Mouse (Mus musculus) hindbrain, embryonic 14.5 days (tissue): ENCODE results near the gene Camkv. TPM values are rescaled to one million over a fixed set of nuclear protein-coding genes. Genes with fewer than 3 reads are reported as not detected.

Experiments used
- ATAC-seq: fragments of 200-750 bp; cut with Nextera tagmentation; 2 replicates; pipeline ENCODE4 v1.8.0; 2017; ENCODE audit warnings: moderate number of reproducible peaks, mild to moderate bottlenecking, moderate TSS enrichment, moderate library complexity; ENCODE audit not compliant: low FRiP score
- DNase-seq: peaks from one replicate; pipeline ENCODE4 v3.0.0-alpha.2; 2015; ENCODE audit warnings: low spot score
- H3K27ac ChIP-seq: fragments of 300-500 bp; sonication (generic); 2 replicates; pipeline ENCODE4 v1.5.1; 2014; ENCODE audit warnings: mild to moderate bottlenecking, moderate library complexity
- H3K27me3 ChIP-seq: fragments of 300-500 bp; sonication (generic); 2 replicates; pipeline ENCODE4 v1.6.1; 2014; ENCODE audit warnings: mild to moderate bottlenecking, low read length, mixed read lengths; ENCODE audit not compliant: control insufficient read depth, insufficient read depth
- H3K36me3 ChIP-seq: fragments of 300-500 bp; sonication (generic); replicated peaks from 2 replicates; pipeline ENCODE4 v1.6.1; 2014; ENCODE audit not compliant: control insufficient read depth, insufficient read depth
- H3K4me1 ChIP-seq: fragments of 300-500 bp; sonication (generic); replicated peaks from 2 replicates; pipeline ENCODE4 v1.6.1; 2014; ENCODE audit warnings: antibody characterized with exemption, low read length, mixed read lengths; ENCODE audit not compliant: control insufficient read depth, insufficient read depth
- H3K4me2 ChIP-seq: fragments of 300-500 bp; sonication (generic); replicated peaks from 2 replicates; pipeline ENCODE4 v1.6.1; 2014; ENCODE audit warnings: mild to moderate bottlenecking, moderate library complexity
- H3K4me3 ChIP-seq: fragments of 300-500 bp; sonication (generic); replicated peaks from 2 replicates; pipeline ENCODE4 v1.5.1; 2014; ENCODE audit warnings: mild to moderate bottlenecking, low read length
- H3K9ac ChIP-seq: fragments of 300-500 bp; sonication (generic); 2 replicates; pipeline ENCODE4 v1.6.1; 2014
- H3K9me3 ChIP-seq: fragments of 300-500 bp; sonication (generic); 2 replicates; pipeline ENCODE4 v1.6.1; 2016; ENCODE audit warnings: low read length; ENCODE audit not compliant: control insufficient read depth
- WGBS: fragments of 180-500 bp; shearing (Covaris S2); extraction: QIAGEN DNeasy Blood & Tissue Kit; methylation state at CpG from one replicate; pipeline ENCODE4 v1.1.7; 2014; 5-methylcytosine and 5-hydroxymethylcytosine counted together
- polyA plus RNA-seq: library from polyadenylated mRNA; unstranded; fragments of >200 nt; fragmentation: Nextera tagmentation; extraction: Ambion mirVana; gene quantifications from 2 replicates; pipeline ENCODE4 v1.2.1, GENCODE M21; 2014

The Camkv gene
- polyA plus RNA-seq, 1 experiment from 2014 or later = 16.7 TPM

DNA sequence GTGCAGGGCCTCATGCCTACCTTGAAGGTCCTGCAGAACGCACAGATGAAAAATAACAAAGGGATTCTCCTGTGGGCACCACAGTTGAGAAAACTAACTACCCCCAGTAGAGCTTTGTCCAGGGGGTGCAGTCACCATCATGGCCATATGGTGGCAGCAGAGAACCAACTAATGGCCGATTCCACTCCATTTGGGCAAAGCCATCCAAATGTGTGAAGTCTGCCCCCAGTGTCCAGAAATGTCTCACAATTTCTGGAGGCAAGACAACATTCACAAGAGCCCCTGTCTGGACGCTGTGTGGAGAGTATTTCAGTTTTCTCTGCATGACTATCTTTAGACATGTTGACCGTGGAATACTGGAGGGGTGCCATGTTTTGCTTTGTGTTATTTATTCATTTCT lies 30.7 kb upstream of the Camkv start:
- Histone ChIP-seq H3K4me2 (no peak overlapping the region), H3K36me3 (peaks cover 13% of the 10 kb centered on the region), H3K9ac (no peak overlapping the region), H3K9me3 (no peaks in the 10 kb centered on the region), H3K27me3 (peaks cover 7% of the 10 kb centered on the region; the same call in 1 of the 2 replicates), H3K27ac (no peak overlapping the region), H3K4me3 (no peak overlapping the region), H3K4me1 (peaks cover 3% of the 10 kb centered on the region; the same call in 1 of the 2 replicates)
- 5% methylated on average over 4 of the region's 4 CpGs for WGBS
- DNase-seq (peak; percentile 96), ATAC-seq (peak; percentile 64; the same call in 1 of the 2 replicates)

DNA sequence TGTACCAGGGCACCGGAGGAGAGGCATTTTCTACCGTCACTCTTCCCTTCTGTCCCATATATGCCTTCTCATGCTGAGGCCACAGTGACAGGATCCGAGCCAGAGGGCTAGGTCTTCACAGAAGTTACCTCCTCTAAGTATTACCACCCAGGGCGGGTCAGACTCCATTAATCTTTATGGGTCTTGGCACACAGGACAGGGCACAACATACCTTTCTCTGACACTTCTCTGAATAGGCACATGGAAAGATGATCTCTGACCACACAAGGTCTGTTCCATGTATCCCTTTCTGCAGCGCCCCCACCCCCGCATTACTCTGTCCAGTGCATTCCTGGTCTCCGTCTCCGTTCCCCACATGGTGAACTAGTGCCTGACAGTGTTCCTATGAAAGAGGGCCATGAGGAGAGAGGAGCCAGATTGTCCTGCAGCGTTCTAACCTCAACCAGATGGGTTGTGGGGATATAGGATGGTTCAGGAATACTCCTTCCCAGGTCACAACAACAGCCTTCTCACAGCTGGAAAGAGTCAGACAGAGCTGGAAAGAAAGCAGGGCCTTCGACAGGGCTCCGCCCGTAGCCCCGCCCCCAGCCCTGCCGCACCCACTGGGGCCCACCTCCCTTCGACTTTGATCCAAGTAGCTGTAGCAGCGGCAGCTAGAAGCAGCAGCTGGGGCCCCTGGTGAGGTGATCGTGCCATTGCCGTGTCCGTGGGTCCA lies 29.1 kb upstream of the Camkv start, which contains the start of gene Mst1r:
Gene Mst1r (plus strand): TSS at position 622 of the 715 bp plus-strand sequence.
- H3K4me2 ChIP-seq = peak within 1 kb of the TSS; percentile 44
- peaks cover 4% of the 10 kb centered on the region; the same call in 1 of the 2 replicates for H3K36me3 ChIP-seq
- H3K4me3 ChIP-seq = peak within 1 kb of the TSS; percentile 15
- no peaks in the 10 kb centered on the region for H3K27me3 ChIP-seq
- H3K27ac ChIP-seq = no peak within 1 kb of the TSS
- ATAC-seq (no peak), DNase-seq (peak; percentile 36)
- no peaks in the 10 kb centered on the region for H3K9me3 ChIP-seq
- peaks cover 3% of the 10 kb centered on the region; the same call in 1 of the 2 replicates for H3K4me1 ChIP-seq
- 26% methylated on average over 19 of the region's 19 CpGs for WGBS
- H3K9ac ChIP-seq = peak within 1 kb of the TSS; percentile 37

DNA sequence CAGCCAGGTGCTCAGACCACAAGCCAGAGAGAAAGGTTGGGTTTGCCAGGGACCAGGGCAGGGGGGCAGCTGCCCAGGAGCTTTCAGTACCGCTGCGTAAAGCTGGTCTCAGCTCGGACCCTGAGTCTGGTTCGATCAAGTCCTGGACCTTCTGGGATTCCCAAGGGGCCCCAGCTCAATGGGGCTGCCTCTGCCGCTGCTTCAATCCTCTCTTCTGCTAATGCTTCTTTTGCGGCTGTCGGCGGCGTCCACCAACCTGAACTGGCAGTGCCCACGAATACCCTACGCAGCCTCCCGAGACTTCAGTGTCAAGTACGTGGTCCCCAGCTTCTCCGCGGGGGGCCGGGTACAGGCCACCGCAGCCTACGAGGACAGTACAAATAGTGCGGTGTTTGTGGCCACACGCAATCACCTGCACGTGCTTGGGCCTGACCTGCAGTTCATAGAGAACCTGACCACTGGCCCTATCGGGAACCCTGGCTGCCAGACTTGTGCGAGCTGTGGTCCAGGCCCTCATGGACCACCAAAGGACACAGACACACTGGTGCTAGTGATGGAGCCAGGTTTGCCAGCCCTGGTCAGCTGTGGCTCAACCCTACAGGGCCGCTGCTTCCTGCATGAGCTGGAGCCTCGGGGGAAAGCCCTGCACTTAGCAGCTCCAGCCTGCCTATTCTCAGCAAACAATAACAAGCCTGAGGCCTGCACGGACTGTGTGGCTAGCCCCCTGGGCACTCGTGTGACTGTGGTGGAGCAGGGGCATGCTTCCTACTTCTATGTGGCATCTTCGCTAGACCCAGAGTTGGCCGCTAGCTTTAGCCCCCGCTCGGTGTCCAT lies 28.3 kb upstream of the Camkv start:
- WGBS = 42% methylated on average over 31 of the region's 31 CpGs
- H3K27ac ChIP-seq = no peak overlapping the region
- H3K9me3 ChIP-seq = no peaks in the 10 kb centered on the region
- peaks cover 4% of the 10 kb centered on the region; the same call in 1 of the 2 replicates for H3K36me3 ChIP-seq
- DNase-seq (no peak), ATAC-seq (no peak)
- peaks cover 3% of the 10 kb centered on the region; the same call in 1 of the 2 replicates for H3K4me1 ChIP-seq
- H3K4me2 ChIP-seq = peak overlapping the region; percentile 44
- peak overlapping the region; percentile 37 for H3K9ac ChIP-seq
- no peaks in the 10 kb centered on the region for H3K27me3 ChIP-seq
- peak overlapping the region; percentile 15 for H3K4me3 ChIP-seq

DNA sequence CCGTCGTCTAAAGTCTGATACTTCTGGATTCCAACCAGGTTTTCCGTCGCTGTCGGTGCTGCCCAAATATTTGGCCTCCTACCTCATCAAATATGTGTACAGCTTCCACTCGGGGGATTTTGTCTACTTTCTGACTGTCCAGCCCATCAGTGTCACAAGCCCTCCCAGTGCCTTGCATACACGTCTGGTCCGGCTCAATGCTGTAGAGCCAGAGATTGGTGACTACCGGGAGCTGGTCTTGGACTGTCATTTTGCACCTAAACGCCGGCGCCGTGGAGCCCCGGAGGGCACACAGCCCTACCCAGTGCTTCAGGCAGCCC lies 27.7 kb upstream of the Camkv start:
- H3K9ac ChIP-seq = no peak overlapping the region
- H3K9me3 ChIP-seq = no peaks in the 10 kb centered on the region
- H3K27me3 ChIP-seq = no peaks in the 10 kb centered on the region
- no peak overlapping the region for H3K27ac ChIP-seq
- DNase-seq (no peak), ATAC-seq (no peak)
- peaks cover 3% of the 10 kb centered on the region; the same call in 1 of the 2 replicates for H3K4me1 ChIP-seq
- peaks cover 2% of the 10 kb centered on the region; the same call in 1 of the 2 replicates for H3K36me3 ChIP-seq
- 81% methylated on average over 14 of the region's 14 CpGs for WGBS
- H3K4me2 ChIP-seq = 0 out of 2 replicates have a peak overlapping the region, but pooled peaks have one; percentile 3
- H3K4me3 ChIP-seq = no peak overlapping the region

DNA sequence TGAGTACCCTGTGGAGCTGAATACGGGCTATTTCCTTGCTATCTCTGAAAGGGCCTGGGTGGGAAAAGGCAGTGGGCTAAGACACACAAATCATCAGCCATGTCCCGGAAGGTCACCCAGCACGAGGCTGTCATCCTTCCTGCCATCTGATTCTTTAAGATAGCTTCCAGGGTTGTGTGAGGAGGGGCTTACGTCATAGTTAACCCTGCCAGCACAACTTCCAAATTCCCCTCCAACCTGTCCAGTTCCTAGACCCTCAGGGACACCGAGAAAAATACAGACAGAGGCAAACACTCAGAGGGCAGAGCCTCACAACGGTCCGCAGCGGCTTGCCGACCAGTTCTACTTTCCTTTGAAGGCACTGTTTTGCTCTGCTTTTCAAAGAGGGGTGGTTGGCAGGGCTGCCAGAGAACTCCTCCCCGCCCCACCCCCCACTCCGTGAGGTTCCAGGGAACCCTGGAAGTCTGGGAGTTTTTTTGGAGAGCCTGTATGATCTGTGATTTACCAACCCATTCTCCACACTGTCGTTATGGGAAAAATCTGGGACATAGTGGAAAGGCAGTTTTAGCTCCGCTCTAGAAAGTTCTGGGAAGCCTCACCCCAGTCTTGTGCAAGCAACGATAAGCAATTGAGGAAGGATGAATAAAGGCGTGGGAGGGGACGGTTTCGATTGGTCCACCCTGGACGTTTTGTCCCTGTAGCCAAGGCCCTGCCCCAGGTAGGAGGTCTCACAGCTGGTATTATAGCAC lies 26.9 kb upstream of the Camkv start:
- H3K4me2 ChIP-seq = peak overlapping the region; percentile 5; the same call in 1 of the 2 replicates
- ATAC-seq (no peak), DNase-seq (no peak)
- WGBS = 24% methylated on average over 18 of the region's 18 CpGs
- no peaks in the 10 kb centered on the region for H3K9me3 ChIP-seq
- H3K4me3 ChIP-seq = no peak overlapping the region
- H3K27me3 ChIP-seq = no peaks in the 10 kb centered on the region
- no peak overlapping the region for H3K9ac ChIP-seq
- peaks cover 3% of the 10 kb centered on the region; the same call in 1 of the 2 replicates for H3K4me1 ChIP-seq
- H3K27ac ChIP-seq = no peak overlapping the region
- H3K36me3 ChIP-seq = no peaks in the 10 kb centered on the region

DNA sequence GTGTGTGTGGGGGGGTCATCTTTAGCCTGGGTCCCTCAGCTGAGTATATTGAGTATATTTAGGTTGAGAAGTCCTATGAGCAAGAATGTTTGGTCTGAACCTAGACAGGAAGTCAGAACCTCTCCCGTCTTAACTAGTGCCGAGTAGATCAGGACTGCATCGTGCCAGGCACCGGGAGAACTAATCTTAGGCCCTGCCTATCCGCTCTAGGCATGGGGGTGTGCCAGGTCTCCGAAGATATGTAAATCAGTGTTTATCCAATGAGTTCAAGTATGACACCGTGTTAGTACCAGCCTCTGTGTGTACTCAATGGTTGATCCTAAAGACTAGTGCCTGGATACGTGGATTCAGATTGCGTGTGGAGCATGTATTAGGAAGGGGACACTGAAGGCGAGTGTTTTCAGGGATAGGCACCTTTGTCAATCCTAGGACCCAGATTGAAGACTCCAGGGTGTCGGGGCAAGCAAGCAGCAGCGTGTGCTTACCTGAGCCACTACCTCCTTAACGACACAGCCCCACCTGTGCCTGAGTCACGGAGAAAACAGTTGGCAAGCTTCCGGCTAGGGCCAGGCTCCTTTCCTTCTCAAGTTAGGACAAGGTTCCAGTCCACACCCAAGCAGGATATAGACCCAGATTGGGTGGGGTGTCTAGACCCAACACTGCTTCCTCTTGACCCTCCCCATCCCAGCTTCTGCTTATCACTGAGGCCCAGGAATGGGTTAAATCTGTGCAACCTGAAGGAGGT lies 25.3 kb upstream of the Camkv start:
- WGBS = 90% methylated on average over 15 of the region's 15 CpGs

DNA sequence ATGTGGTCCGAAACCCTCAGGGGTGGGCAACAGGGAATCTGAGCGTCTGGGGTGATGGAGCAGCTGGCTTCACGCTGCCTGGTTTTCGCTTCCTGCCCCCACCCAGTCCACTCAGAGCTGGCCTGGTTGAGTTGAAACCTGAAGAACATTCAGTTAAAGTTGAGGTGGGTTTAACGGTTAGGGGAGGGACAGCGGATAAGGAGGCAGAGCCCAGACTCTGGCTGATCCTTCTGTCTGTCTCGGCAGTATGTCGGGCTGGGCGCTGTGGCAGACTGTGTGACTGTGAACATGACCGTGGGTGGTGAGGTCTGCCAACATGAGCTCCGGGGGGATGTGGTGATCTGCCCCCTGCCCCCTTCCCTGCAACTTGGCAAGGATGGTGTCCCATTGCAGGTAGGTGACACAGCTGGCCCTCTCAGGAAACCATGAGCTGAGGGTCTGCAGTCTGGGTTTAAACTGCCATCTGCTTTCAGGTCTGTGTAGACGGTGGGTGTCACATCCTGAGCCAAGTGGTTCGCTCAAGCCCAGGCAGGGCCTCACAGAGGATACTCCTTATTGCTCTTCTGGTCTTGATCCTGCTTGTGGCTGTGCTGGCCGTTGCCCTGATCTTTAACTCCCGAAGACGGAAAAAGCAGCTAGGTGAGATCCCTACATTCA lies 20.6 kb upstream of the Camkv start:
- ATAC-seq (no peak), DNase-seq (no peak)
- no peak overlapping the region for H3K9ac ChIP-seq
- no peak overlapping the region for H3K27ac ChIP-seq
- no peak overlapping the region for H3K4me3 ChIP-seq
- 84% methylated on average over 16 of the region's 16 CpGs for WGBS
- no peak overlapping the region for H3K4me2 ChIP-seq
- no peaks in the 10 kb centered on the region for H3K9me3 ChIP-seq
- no peaks in the 10 kb centered on the region for H3K27me3 ChIP-seq
- H3K4me1 ChIP-seq = peaks cover 6% of the 10 kb centered on the region; the same call in 1 of the 2 replicates
- H3K36me3 ChIP-seq = no peaks in the 10 kb centered on the region

More for the DNA sequence above, 25.3 kb upstream of the Camkv start:
- Histone ChIP-seq H3K4me2 (no peak overlapping the region), H3K36me3 (no peaks in the 10 kb centered on the region), H3K27ac (no peak overlapping the region), H3K4me3 (no peak overlapping the region), H3K9me3 (no peaks in the 10 kb centered on the region), H3K4me1 (0 out of 2 replicates have a peak, but pooled peaks cover 3% of the 10 kb centered on the region), H3K9ac (no peak overlapping the region), H3K27me3 (no peaks in the 10 kb centered on the region)
- ATAC-seq (no peak), DNase-seq (no peak)
